Mouse (Mus musculus) lung, adult 2 months (tissue): Measurements from ENCODE around the gene Gm13124.

Experiments
- CTCF ChIP-seq: fragments of 200-500 bp; IDR thresholded peaks from 2 replicates; pipeline ENCODE4 v1.5.1; 2011; ENCODE audit warnings: mild to moderate bottlenecking, low read length, control low read depth; ENCODE audit not compliant: insufficient read depth
- POLR2A ChIP-seq: fragments of 200-500 bp; IDR thresholded peaks from 2 replicates; pipeline ENCODE4 v1.6.1; 2011; ENCODE audit warnings: low read depth, mild to moderate bottlenecking, control low read depth, low read length, borderline replicate concordance; ENCODE audit errors: extremely low read depth

- TF ChIP-seq CTCF (no peak), POLR2A (no peak)
Measured at GRCm38 (mm10) chr4:144567752-144568151, 2.8 kb upstream of the Gm13124 start.
